23 mouse cellular contexts compared by ENCODE assay signal in genomic region chr13:112757395-112757794, GRCm38 (mm10). TPM values are rescaled to one million over a fixed set of nuclear protein-coding genes. Genes with fewer than 3 reads are reported as not detected.
DNase-seq lines count a peak whose midpoint lies in the region; ATAC-seq and TF ChIP-seq lines count a peak whose summit lies in the region.
"Had no signal": no experiment of that assay in that cellular context is flagged by ENCODE, and none has a peak within 500 bp of the region (broad histone marks: within the 10 kb centered on the region; RNA-seq: fewer than 3 reads in every experiment).

No protein-coding gene starts in this region.

- DNase-seq in heart, adult 2 months: no peak
- no peak for DNase-seq in heart, postnatal 25 days (ENCODE audit: low spot score)
- DNase-seq in kidney, adult 2 months: peak; percentile 25
- DNase-seq in liver, postnatal 0 days: no peak
- DNase-seq: adrenal gland, postnatal 10 days; cerebellum, adult 11-12 months; cerebellum, adult 9-10 months; cerebellum, postnatal 25 days; gastrocnemius, postnatal 25 days; kidney, postnatal 25 days had no signal

- intact Hi-C loops in heart, adult 2 months (cut with DNase I): no loop called here
- intact Hi-C loops in heart, postnatal 25 days (cut with DNase I): no loop called here

- no peaks in the 10 kb centered on the region for H3K79me2 ChIP-seq in heart, adult 2 months (replicated peaks; ENCODE audit: control insufficient read depth, insufficient read depth, low read length)

- H3K9ac ChIP-seq in heart, adult 2 months (ENCODE audit: low read depth, low read length): no peak overlapping the region
- no peak overlapping the region for H3K9ac ChIP-seq in heart, embryonic 11.5 days (ENCODE audit: low read depth, low read length)
- no peak overlapping the region for H3K9ac ChIP-seq in heart, embryonic 14.5 days (ENCODE audit: low read length)
- H3K9ac ChIP-seq in kidney, embryonic 14.5 days (ENCODE audit: low read depth, low read length): no peak overlapping the region
- no peak overlapping the region for H3K9ac ChIP-seq in liver, postnatal 0 days (replicated peaks)
- H3K9ac ChIP-seq: embryonic facial prominence, embryonic 13.5 days; forebrain, embryonic 12.5 days; hindbrain, embryonic 12.5 days; kidney, embryonic 15.5 days had no signal

- TF ChIP-seq POLR2A in heart, adult 2 months (IDR thresholded peaks at IDR 0.05; ENCODE audit: insufficient read depth, low read depth, low read length): no peak
- no peak for TF ChIP-seq POLR2A in kidney, adult 2 months (IDR thresholded peaks at IDR 0.05; ENCODE audit: low read depth, low read length)

- no peak for TF ChIP-seq CTCF in heart, adult 2 months (IDR thresholded peaks at IDR 0.05)
- no peak for TF ChIP-seq CTCF in kidney, adult 2 months (conservative IDR thresholded peaks at IDR 0.05; ENCODE audit: insufficient read depth, insufficient read length, low read depth, low read length)
- no peak for TF ChIP-seq CTCF in E14TG2a.4 (conservative IDR thresholded peaks at IDR 0.05; ENCODE audit: low read length)
- TF ChIP-seq CTCF in liver, postnatal 0 days (IDR thresholded peaks at IDR 0.05; ENCODE audit: low read depth): no peak

- H3K27me3 ChIP-seq in heart, adult 2 months (ENCODE audit: control insufficient read depth, insufficient read depth, low read length): no peaks in the 10 kb centered on the region
- no peaks in the 10 kb centered on the region for H3K27me3 ChIP-seq in heart, embryonic 11.5 days (ENCODE audit: control insufficient read depth, insufficient read depth, low read length)
- H3K27me3 ChIP-seq in heart, embryonic 14.5 days (ENCODE audit: control insufficient read depth, insufficient read depth, low read length): no peaks in the 10 kb centered on the region
- no peaks in the 10 kb centered on the region for H3K27me3 ChIP-seq in kidney, adult 2 months (replicated peaks; ENCODE audit: control insufficient read depth, insufficient read depth, low read length)
- H3K27me3 ChIP-seq in kidney, embryonic 14.5 days (ENCODE audit: control insufficient read depth, insufficient read depth, low read length): no peaks in the 10 kb centered on the region
- no peaks in the 10 kb centered on the region for H3K27me3 ChIP-seq in E14TG2a.4 (ENCODE audit: insufficient read depth, low read length)
- no peaks in the 10 kb centered on the region for H3K27me3 ChIP-seq in liver, postnatal 0 days (ENCODE audit: insufficient read depth, low read length)
- H3K27me3 ChIP-seq: embryonic facial prominence, embryonic 13.5 days; forebrain, embryonic 12.5 days; hindbrain, embryonic 12.5 days; kidney, embryonic 15.5 days had no signal

- peaks cover 33% of the 10 kb centered on the region for H3K4me1 ChIP-seq in heart, adult 2 months (ENCODE audit: control insufficient read depth, insufficient read depth, low read length)
- H3K4me1 ChIP-seq in heart, embryonic 11.5 days (ENCODE audit: control insufficient read depth, insufficient read depth, low read length): peaks cover 20% of the 10 kb centered on the region
- H3K4me1 ChIP-seq in heart, embryonic 14.5 days (ENCODE audit: control insufficient read depth in 2 of 2, insufficient read depth in 2 of 2, low read length in 2 of 2): peaks cover 26 to 40% of the 10 kb centered on the region in 2 experiments
- H3K4me1 ChIP-seq in kidney, adult 2 months (ENCODE audit: control insufficient read depth, insufficient read depth, low read length): peaks cover 3% of the 10 kb centered on the region; the same call in 1 of the 2 replicates
- 0 out of 2 replicates have a peak, but pooled peaks cover 8% of the 10 kb centered on the region for H3K4me1 ChIP-seq in kidney, embryonic 14.5 days (ENCODE audit: control insufficient read depth, insufficient read depth, low read length)
- H3K4me1 ChIP-seq in E14TG2a.4 (replicated peaks; ENCODE audit: low read depth, low read length): peaks cover 73% of the 10 kb centered on the region
- peaks cover 12% of the 10 kb centered on the region for H3K4me1 ChIP-seq in liver, postnatal 0 days (ENCODE audit: insufficient read depth)

- no peak overlapping the region for H3K4me3 ChIP-seq in heart, adult 2 months
- H3K4me3 ChIP-seq in heart, embryonic 11.5 days (ENCODE audit: low read depth, low read length): no peak overlapping the region
- no peak overlapping the region for H3K4me3 ChIP-seq in heart, embryonic 14.5 days (ENCODE audit: control insufficient read depth in 1 of 2, insufficient read depth in 1 of 2, low read depth in 1 of 2, low read length in 2 of 2)
- no peak overlapping the region for H3K4me3 ChIP-seq in kidney, adult 2 months (ENCODE audit: insufficient read depth, low read depth, low read length)
- no peak overlapping the region for H3K4me3 ChIP-seq in kidney, embryonic 14.5 days (ENCODE audit: low read length)
- 0 out of 2 replicates have a peak overlapping the region, but pooled peaks have one; percentile 7 for H3K4me3 ChIP-seq in E14TG2a.4 (replicated peaks; ENCODE audit: low read length)
- no peak overlapping the region for H3K4me3 ChIP-seq in liver, postnatal 0 days (ENCODE audit: low read depth, low read length)
- H3K4me3 ChIP-seq: embryonic facial prominence, embryonic 13.5 days; forebrain, embryonic 12.5 days; hindbrain, embryonic 12.5 days; kidney, embryonic 15.5 days had no signal

- H3K36me3 ChIP-seq in heart, adult 2 months (ENCODE audit: control insufficient read depth, insufficient read depth, low read length): no peaks in the 10 kb centered on the region; the same call in 1 of the 2 replicates
- H3K36me3 ChIP-seq in heart, embryonic 11.5 days (ENCODE audit: control insufficient read depth, insufficient read depth, low read length): no peaks in the 10 kb centered on the region
- no peaks in the 10 kb centered on the region for H3K36me3 ChIP-seq in heart, embryonic 14.5 days (ENCODE audit: control insufficient read depth, insufficient read depth, low read length)
- H3K36me3 ChIP-seq in kidney, adult 2 months (ENCODE audit: control insufficient read depth, insufficient read depth, low read length): no peaks in the 10 kb centered on the region
- H3K36me3 ChIP-seq in kidney, embryonic 14.5 days (ENCODE audit: control insufficient read depth, insufficient read depth, low read length): no peaks in the 10 kb centered on the region
- H3K36me3 ChIP-seq in E14TG2a.4 (ENCODE audit: insufficient read depth, low read length): no peaks in the 10 kb centered on the region
- no peaks in the 10 kb centered on the region for H3K36me3 ChIP-seq in liver, postnatal 0 days (replicated peaks; ENCODE audit: insufficient read depth, low read length)
- H3K36me3 ChIP-seq: embryonic facial prominence, embryonic 13.5 days; forebrain, embryonic 12.5 days; hindbrain, embryonic 12.5 days; kidney, embryonic 15.5 days had no signal

- H3K9me3 ChIP-seq in heart, embryonic 11.5 days (replicated peaks; ENCODE audit: control insufficient read depth, low read length): no peaks in the 10 kb centered on the region
- no peaks in the 10 kb centered on the region for H3K9me3 ChIP-seq in heart, embryonic 14.5 days (ENCODE audit: control insufficient read depth, low read length)
- no peaks in the 10 kb centered on the region for H3K9me3 ChIP-seq in kidney, embryonic 14.5 days (ENCODE audit: control insufficient read depth, low read length)
- peaks cover 9% of the 10 kb centered on the region for H3K9me3 ChIP-seq in E14TG2a.4 (ENCODE audit: low read length)
- no peaks in the 10 kb centered on the region for H3K9me3 ChIP-seq in liver, postnatal 0 days (ENCODE audit: low read length)
- H3K9me3 ChIP-seq: embryonic facial prominence, embryonic 13.5 days; forebrain, embryonic 12.5 days; hindbrain, embryonic 12.5 days; kidney, embryonic 15.5 days had no signal

- WGBS in heart, adult 2 months: 64% methylated on average over 9 of the region's 9 CpGs
- WGBS in heart, embryonic 11.5 days (ENCODE audit: insufficient replicate concordance): 68% methylated on average over 9 of the region's 9 CpGs
- 71% methylated on average over 9 of the region's 9 CpGs for WGBS in heart, embryonic 14.5 days
- 84% methylated on average over 9 of the region's 9 CpGs for WGBS in kidney, adult 2 months
- 89% methylated on average over 9 of the region's 9 CpGs for WGBS in kidney, embryonic 14.5 days
- WGBS in liver, postnatal 0 days (ENCODE audit: insufficient replicate concordance): 84% methylated on average over 9 of the region's 9 CpGs

- TF ChIP-seq EP300 in heart, adult 2 months (IDR thresholded peaks at IDR 0.05; ENCODE audit: insufficient read depth, low read depth, low read length): peak; percentile 16; the same call in 1 of the 2 replicates
- no peak for TF ChIP-seq EP300 in liver, postnatal 0 days (IDR thresholded peaks at IDR 0.05; ENCODE audit: low read depth)

- H3K4me2 ChIP-seq in heart, embryonic 11.5 days: no peak overlapping the region
- H3K4me2 ChIP-seq in heart, embryonic 14.5 days (ENCODE audit: low read length): no peak overlapping the region
- H3K4me2 ChIP-seq in kidney, embryonic 14.5 days (replicated peaks; ENCODE audit: low read depth, low read length): no peak overlapping the region
- no peak overlapping the region for H3K4me2 ChIP-seq in liver, postnatal 0 days (ENCODE audit: low read depth, low read length)
- H3K4me2 ChIP-seq: embryonic facial prominence, embryonic 13.5 days; forebrain, embryonic 12.5 days; hindbrain, embryonic 12.5 days; kidney, embryonic 15.5 days had no signal

- no peak for ATAC-seq in heart, embryonic 11.5 days (replicated peaks; ENCODE audit: insufficient number of reproducible peaks, low FRiP score, low TSS enrichment)
- ATAC-seq in heart, embryonic 14.5 days (ENCODE audit: insufficient number of reproducible peaks, insufficient read depth, low FRiP score, low read depth): 0 out of 2 replicates have a peak, but pooled peaks have one; percentile 13
- ATAC-seq in kidney, embryonic 14.5 days (ENCODE audit: low FRiP score, low TSS enrichment): no peak
- ATAC-seq in liver, postnatal 0 days: no peak
- ATAC-seq: forebrain, embryonic 16.5 days; hindbrain, embryonic 16.5 days; inflammation-experienced regulatory T-cells, adult 6 months; intestine, postnatal 0 days had no signal

- H3K27ac ChIP-seq in heart, adult 2 months: peak overlapping the region; percentile 59
- H3K27ac ChIP-seq in heart, embryonic 11.5 days (ENCODE audit: low read depth, low read length): no peak overlapping the region
- peak overlapping the region; percentile 10 to 49; a peak in 2 of 4 replicates for H3K27ac ChIP-seq in heart, embryonic 14.5 days (replicated peaks in 1 of 2; ENCODE audit: control insufficient read depth in 1 of 2, insufficient read depth in 1 of 2, low read depth in 2 of 2, low read length in 2 of 2)
- H3K27ac ChIP-seq in kidney, adult 2 months (ENCODE audit: insufficient read depth, low read depth, low read length): no peak overlapping the region; the same call in 1 of the 2 replicates
- H3K27ac ChIP-seq in kidney, embryonic 14.5 days (ENCODE audit: low read depth, low read length): no peak overlapping the region
- H3K27ac ChIP-seq in liver, postnatal 0 days (ENCODE audit: low read depth): no peak overlapping the region
- H3K27ac ChIP-seq: embryonic facial prominence, embryonic 13.5 days; forebrain, embryonic 12.5 days; hindbrain, embryonic 12.5 days; kidney, embryonic 15.5 days had no signal

RNA-seq across cellular contexts. Expression of gene Plpp1, which starts 43.2 kb away (rescaled TPM):
- 10 to 100 TPM; 51.5 to 51.6 TPM for total RNA-seq in heart, adult 2 months (2021)
- 70.0 and 106 TPM in 2 replicates for polyA plus RNA-seq in heart, adult 2 months (2012; rRNA removed)
- polyA plus RNA-seq in heart, embryonic 11.5 days (2014; fragmentation: Nextera tagmentation; extraction: Ambion mirVana): 37.3 and 41.7 TPM in 2 replicates
- 45.2 and 56.6 TPM in 2 replicates for polyA plus RNA-seq in heart, embryonic 14.5 days (2014; fragmentation: Nextera tagmentation; extraction: Ambion mirVana)
- total RNA-seq in heart, postnatal 25 days (2021): 10 to 100 TPM; 59.4 to 63.6 TPM
- polyA plus RNA-seq in kidney, adult 2 months (2012; rRNA removed): 98.1 and 123 TPM in 2 replicates
- polyA plus RNA-seq in kidney, embryonic 14.5 days (2014; fragmentation: Nextera tagmentation; extraction: Ambion mirVana): 61.9 and 63.6 TPM in 2 replicates
- 44.6 and 55.4 TPM in 2 replicates for polyA plus RNA-seq in liver, postnatal 0 days (2015; fragmentation: Nextera tagmentation; extraction: Ambion mirVana)
- total RNA-seq: granulocyte monocyte progenitor cell, adult 5-6 weeks had no signal

Comparison
In these comparisons a context has a peak if more than half of its experiments do, and no peak if none do; other contexts are left out.
1. H3K27ac ChIP-seq: peak in heart, adult 2 months (single experiment) and heart, embryonic 14.5 days (2 of 2); none in heart, embryonic 11.5 days (single experiment), kidney, adult 2 months (single experiment), kidney, embryonic 14.5 days (single experiment) and liver, postnatal 0 days (single experiment).